Mouse (Mus musculus) yolk sac, embryonic 10.5 days (tissue): ENCODE measurements around the gene Rfx4.
A peak's percentile ranks its signal among the peaks of the same experiment; 100 is the strongest.

Experiments used
- DNase-seq: peaks from one replicate; pipeline ENCODE4 v3.0.0-alpha.2; 2017; ENCODE audit warnings: low spot score

Rfx4 gene

GRCm38 (mm10) chr10:84871285-84871684 is 115.4 kb downstream of the Rfx4 start:
- no peak for DNase-seq

GRCm38 (mm10) chr10:84871921-84872320 is 116.1 kb downstream of the Rfx4 start:
- no peak for DNase-seq

DNA sequence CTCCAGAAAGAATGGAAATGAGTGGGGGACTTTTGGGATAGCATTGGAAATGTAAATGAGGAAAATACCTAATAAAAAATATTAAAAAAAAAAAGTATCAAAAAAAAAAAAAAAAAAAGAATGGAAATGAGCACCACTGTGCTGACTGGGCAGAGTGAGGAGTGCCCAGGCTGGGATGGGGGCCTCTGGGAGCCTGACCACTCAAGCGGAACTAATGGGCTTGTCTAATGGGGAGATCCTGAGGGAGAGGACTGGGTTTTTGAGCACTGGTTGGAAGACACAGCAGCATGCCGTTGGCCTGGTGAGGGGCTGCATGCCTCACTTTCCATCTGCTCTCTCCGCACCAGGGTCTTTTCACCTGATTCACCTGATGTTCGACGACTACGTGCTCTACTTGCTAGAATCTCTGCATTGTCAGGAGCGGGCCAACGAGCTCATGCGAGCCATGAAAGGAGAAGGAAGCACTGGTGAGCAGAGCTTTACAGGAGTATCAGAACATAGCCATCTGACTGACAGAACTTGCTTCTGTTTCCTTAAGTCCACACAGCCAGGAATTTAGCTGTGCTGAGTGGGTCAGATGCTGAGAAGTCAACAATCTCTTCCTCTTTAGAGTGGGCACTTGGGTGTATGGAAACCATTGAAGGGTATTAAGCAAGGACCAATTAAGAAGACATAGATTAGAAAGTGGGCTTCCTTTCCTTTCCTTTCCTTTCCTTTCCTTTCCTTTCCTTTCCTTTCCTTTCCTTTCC is 124.1 kb downstream of the Rfx4 start:
- no peak for DNase-seq

- no peak for DNase-seq
These were observed 126.7 kb downstream of the Rfx4 start for GRCm38 (mm10) chr10:84882528-84882927.

DNA sequence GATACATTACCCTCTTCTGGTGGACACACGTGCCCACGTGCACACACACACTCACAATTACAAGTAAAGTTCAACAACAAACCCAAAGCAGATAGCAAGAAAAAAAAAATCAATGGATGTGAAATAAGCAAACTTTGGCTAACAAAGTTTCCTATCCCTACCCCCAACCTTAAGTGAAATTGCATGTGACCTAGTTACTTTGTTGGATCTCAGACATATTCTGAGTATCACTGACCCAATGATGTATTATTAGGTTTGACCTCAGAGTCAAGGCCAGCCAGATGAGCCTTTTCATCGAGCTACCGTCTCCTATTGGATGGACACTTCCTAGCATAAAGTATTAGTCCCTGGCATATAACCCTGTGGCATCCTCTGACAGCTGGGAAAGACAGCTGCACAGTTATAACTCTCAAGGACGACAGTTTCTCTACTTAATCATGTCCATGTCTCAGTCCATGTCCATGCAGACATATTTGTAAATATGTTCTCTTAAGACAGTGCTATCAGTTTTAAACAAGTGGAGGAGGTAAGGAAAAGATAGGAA is 129.6 kb downstream of the Rfx4 start:
- DNase-seq, result no peak

DNA sequence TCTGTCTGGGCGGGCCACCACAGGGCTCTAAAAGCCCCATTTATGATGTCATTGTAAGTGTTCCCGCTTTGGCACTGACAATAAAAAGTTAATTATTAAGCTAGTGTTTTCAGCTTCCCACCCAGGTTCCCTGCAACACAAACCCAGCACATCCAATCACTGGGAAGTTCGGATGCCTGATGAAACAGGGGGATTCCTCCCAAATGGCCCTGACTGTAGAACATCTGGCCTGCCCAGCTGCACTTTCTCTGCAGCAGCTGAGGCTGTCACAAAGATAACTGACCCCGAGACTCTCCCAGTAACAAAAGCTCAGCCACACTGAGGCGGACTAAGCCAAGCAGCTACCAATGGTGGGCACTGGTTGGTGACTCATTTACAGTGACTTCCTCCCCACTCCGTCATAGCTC is 130.4 kb downstream of the Rfx4 start:
- peak; percentile 66 for DNase-seq

DNA sequence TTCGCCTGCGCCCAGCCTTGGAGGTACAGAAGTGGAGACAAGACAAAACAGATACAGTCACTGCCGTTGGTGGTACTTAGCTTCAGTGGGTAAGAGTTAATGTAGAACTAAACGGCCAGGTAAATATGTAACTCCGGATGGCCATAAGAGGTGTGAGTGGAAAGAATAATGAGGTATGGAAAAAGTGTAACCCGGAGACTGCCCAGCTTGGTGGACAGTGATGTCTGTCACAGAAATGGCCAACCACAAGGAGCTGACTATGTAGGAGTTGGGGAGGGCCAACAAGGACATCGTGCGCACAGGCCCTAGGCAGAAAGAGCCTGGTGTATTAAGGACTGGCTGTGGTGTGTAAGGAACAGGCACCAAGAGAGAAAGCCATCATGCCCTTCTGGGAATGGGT is 130.9 kb downstream of the Rfx4 start:
- peak; percentile 28 for DNase-seq

DNA sequence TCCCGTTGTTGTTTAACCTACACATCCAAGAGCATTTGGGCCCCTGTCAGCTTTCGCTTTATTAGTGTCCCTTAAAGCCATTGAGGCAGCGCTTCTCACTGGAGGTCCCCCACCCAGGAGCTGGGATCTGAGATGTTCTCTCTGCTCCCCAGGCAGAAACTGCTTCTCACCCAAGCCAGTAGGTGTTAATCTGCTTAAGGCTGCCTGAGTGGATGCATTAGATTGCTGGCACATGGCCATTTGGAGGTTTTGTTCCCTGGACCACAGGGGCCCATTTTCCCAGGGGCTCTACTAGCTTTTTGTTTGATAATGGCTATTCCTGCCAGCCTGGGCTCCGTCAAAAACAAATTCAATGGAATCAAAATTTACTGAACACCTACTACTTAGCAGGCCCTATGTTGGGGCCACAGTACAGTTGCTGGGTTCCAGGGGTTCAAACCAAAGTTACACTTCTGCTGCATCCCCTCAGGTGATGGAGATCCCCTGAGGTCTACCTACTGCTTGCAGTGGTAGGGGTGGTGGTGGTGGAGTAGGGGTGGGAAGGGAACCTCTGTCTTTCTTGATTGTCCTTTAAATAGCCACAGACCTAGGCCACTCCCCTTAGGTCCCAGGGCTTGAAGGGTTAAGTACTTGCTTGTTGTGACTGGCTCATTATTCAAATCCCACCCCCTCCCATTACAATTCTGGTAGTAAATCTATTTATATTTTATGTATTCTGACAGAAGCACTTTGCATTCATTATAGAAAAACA is 133.4 kb downstream of the Rfx4 start:
- no peak for DNase-seq

DNA sequence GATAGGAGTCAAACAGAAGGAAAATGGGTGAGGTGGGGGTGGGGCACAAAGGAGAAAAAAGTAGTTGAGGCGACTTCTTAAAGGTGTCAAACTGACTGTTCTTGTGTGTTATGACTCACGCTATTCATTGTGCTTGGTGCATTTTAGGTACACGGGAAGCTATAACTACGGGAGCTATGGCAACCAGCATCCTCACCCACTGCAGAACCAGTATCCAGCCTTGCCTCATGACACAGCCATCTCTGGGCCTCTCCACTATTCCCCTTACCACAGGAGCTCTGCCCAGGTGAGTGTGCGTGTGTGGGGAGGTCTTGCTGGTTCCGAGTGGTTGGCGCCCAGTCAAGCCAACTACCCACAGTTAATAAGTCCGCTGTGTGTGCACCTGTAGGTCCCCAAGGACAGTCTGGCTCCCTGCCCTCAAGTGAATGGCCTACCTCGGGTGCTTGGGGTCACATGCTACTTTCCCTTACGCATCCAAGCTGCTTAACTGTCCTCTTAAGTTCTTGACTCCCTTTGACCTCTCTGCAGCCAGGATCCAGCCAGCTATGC is 140.0 kb downstream of the Rfx4 start:
- no peak for DNase-seq

- DNase-seq, result no peak
These were observed 141.4 kb downstream of the Rfx4 start for GRCm38 (mm10) chr10:84896941-84897930.

- DNase-seq, result no peak
These were observed 142.5 kb downstream of the Rfx4 start for GRCm38 (mm10) chr10:84898144-84898979.

GRCm38 (mm10) chr10:84901676-84902075 is 145.8 kb downstream of the Rfx4 start:
- no peak for DNase-seq

GRCm38 (mm10) chr10:84902213-84902612 is 146.4 kb downstream of the Rfx4 start:
- peak; percentile 27 for DNase-seq

GRCm38 (mm10) chr10:84903307-84903706 is 147.4 kb downstream of the Rfx4 start:
- DNase-seq, result no peak

- no peak for DNase-seq
These were observed 147.9 kb downstream of the Rfx4 start for GRCm38 (mm10) chr10:84903742-84904141.

DNA sequence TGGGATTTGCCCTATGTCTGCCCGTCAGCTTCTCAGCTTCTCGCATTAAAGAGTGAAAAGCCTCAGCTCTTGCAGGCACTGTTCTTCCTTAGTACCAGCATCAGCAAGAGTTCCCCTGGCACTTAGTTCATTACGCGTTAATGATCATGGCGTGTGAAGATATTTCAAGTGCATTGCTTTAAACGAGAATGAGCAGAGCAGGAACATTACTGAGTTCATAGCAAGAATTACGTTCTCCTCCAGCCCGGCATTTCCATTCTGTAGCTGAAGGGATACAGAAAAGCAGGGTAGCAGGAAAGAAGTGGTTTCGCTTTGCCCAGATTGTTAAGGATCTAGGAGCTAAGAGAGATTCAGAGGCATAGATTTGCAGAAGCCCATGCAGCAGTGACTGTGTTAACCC is 151.0 kb downstream of the Rfx4 start:
- no peak for DNase-seq

GRCm38 (mm10) chr10:84908006-84908405 is 152.1 kb downstream of the Rfx4 start:
- no peak for DNase-seq

DNA sequence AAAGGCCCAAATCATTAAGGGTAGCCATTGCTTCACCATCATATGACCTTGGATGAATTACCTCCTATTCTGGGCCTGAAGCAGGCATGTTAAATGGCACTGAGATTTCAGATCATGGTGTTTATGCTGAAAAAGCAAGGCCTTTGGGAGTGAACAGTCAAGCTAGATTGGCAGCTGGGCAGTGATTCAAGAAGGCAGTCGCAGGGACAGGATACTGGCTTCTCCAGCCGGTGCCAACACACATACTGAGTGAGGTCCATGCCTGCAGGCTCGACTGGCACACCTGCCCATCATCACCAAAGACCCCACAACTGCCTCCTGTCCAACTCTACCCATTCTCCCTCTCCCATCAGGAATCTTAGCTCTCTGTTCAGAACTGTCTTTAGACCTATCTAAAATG is 152.6 kb downstream of the Rfx4 start:
- no peak for DNase-seq

- DNase-seq, result no peak
These were observed 153.3 kb downstream of the Rfx4 start for GRCm38 (mm10) chr10:84909021-84909801.

DNA sequence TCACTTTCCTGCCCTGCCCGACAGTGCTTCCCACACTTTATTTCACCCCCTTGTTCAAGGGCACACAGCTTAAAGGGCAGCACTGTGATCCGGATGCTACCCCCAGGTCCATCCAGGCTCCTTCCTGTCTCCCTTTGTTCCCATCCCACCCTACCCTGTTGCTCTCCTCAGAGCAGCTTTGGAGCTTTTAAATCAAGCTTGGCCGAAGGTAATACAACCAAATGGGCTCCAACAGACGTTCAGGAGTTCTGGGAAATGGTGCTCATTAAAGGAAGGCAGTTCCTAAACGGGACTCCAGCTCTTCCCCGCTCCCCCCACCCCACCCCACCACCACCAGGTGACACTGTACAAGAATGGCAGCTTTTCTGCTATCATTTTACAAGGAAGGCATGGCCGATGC is 154.3 kb downstream of the Rfx4 start:
- DNase-seq, result no peak
